Mouse (Mus musculus): ENCODE results near the gene Gucd1. TPM values are rescaled to one million over a fixed set of nuclear protein-coding genes. Genes with fewer than 3 reads are reported as not detected.
A peak's percentile ranks its signal among the peaks of the same experiment; 100 is the strongest.
"Not testable (repeated sequence)": the region's sequence is repeated elsewhere in the genome, so short reads cannot be mapped to it uniquely, and the experiment has no call there.

Gene Gucd1
- total RNA-seq, 2 experiments from 2014 or later, result 40.4 to 60.3 TPM

DNA sequence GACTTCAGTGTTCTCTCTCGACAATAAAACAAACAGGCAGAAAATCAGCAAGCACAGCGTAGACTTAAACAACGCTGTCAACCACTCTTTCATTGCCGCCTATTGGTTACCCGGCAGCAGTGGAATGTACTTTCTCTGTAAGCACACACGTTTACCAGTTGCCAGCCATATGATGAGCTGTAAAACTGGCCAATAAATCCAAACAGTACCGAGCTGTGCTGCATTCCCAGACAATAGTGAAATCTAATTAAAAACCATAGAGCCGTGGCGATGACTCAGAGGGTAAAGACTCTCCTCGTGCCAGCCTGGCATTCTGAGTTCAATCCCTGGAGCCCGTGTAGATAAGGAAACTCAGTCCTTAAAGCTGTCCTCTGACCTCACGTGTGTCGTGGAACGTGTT is 30.7 kb upstream of the Gucd1 start:
- intact Hi-C loops (cut with DNase I; ENCODE audit: low total_unique reads), result no loop called here
- DNase-seq, result no peak

- intact Hi-C loops (cut with DNase I; ENCODE audit: low total_unique reads), result no loop called here
- no peak for DNase-seq
Observed at GRCm38 (mm10) chr10:75547901-75548300, 30.1 kb upstream of the Gucd1 start.

GRCm38 (mm10) chr10:75536123-75536522 is 18.4 kb upstream of the Gucd1 start:
- intact Hi-C loops (cut with DNase I; ENCODE audit: low total_unique reads), result no loop called here
- no peak for DNase-seq

DNA sequence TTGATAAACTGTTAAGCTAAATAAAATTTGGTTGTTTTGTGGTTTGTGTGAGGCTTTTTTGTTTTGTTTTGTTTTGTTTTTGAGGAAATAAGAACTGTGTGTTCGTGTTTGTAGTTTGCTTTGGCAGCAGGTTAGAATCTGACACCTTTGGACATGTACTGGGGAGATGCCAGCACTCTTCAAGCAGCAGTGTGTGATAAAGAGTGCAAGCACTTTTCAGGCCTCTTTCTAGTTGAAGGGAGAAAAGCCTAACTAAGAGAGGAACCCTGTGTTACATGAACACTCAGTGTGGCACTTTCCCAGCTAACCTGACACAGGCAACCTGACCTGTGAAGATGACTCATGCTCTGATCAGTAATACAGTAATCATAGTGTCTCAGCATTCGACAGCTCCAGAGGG is 17.7 kb upstream of the Gucd1 start:
- intact Hi-C loops (cut with DNase I; ENCODE audit: low total_unique reads), result no loop called here
- DNase-seq, result no peak

DNA sequence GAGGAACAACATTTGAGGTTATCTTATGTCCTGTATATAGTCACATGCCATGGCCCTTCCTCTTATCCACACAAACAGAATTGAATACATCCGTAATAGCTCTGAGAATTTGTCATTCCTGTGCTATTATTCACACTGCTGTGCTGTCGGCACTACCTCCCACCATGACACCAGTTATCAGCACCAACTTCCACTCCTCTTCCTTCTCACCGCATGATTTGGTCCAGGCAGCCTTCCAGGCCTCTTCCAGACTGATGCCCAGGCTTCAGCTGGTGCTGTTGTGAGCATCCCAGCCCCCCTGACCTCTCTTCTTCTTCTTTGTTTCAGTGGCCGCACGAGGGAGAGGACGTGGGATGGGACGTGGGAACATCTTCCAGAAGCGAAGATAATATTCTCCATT is 17.2 kb upstream of the Gucd1 start:
- DNase-seq, result no peak
- intact Hi-C loops (cut with DNase I; ENCODE audit: low total_unique reads), result no loop called here

GRCm38 (mm10) chr10:75534216-75534615 is 16.4 kb upstream of the Gucd1 start:
- DNase-seq, result no peak
- intact Hi-C loops (cut with DNase I; ENCODE audit: low total_unique reads), result no loop called here

GRCm38 (mm10) chr10:75531532-75532090 is 13.8 kb upstream of the Gucd1 start:
- no peak for DNase-seq
- intact Hi-C loops (cut with DNase I; ENCODE audit: low total_unique reads), result no loop called here

DNA sequence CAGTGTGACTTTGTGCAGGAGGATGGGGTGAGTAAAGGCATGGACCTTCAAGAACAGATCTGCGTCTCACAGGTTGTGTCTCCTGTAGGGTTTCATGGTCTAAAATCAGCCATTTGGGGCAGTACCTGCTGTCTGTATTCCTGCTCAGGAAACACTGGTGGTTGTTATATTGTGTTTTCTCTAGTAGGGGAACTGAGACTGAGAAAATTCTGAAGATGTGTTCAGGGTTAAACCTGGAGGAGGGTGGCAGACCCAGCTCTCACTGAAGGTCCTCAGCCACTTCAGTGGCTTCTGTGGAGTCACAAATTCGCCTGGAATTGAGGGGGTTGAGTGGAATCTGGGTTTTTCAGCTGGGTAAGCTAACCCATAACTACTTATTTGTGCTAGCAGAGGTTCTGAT is 12.6 kb upstream of the Gucd1 start:
- no peak for DNase-seq
- intact Hi-C loops (cut with DNase I; ENCODE audit: low total_unique reads), result no loop called here

GRCm38 (mm10) chr10:75525450-75525849 is 7.7 kb upstream of the Gucd1 start:
- intact Hi-C loops (cut with DNase I; ENCODE audit: low total_unique reads); DNase-seq: not testable (repeated sequence)

DNA sequence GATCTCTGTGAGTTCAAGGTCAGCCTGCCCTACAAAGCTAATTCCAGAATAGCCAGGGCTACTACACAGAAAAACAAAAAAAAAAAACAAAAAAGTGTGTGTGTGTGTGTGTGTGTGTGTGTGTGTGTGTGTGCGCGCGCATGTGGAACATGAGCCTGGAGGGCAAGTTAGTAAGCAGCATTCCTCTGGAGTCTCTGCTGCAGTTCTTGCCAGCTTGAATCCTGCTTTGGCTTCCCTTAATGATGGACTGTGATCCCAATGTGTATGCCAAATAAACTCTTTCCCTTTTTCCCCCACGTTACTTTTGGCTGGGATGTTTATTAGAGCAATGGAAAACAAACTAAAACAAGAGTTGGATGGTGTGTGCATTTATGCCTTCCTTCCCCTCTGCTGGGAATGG is 3.9 kb upstream of the Gucd1 start:
- no peak for DNase-seq
- intact Hi-C loops (cut with DNase I; ENCODE audit: low total_unique reads), result no loop called here

DNA sequence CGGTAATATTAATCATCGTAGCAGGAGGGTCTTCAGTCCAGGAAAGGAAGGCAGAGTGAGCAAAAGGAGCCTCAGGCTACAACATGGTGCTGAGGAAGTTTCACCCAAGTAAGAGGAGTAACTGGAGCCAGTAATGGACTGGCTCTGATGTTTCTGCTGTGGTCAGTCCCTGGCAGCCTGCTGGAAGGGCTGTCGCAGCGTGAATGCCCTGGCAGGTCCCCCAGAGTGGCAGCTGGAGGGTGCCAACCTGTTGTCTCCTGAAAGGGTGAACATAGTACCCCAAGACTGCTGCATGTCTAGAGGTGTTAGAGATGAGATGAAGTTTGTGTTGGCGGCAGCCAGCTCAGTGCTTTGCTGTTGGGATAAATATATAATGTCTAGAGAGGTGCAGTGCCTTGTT is 2.8 kb upstream of the Gucd1 start:
- intact Hi-C loops (cut with DNase I; ENCODE audit: low total_unique reads), result no loop called here
- DNase-seq, result peak; percentile 52

DNA sequence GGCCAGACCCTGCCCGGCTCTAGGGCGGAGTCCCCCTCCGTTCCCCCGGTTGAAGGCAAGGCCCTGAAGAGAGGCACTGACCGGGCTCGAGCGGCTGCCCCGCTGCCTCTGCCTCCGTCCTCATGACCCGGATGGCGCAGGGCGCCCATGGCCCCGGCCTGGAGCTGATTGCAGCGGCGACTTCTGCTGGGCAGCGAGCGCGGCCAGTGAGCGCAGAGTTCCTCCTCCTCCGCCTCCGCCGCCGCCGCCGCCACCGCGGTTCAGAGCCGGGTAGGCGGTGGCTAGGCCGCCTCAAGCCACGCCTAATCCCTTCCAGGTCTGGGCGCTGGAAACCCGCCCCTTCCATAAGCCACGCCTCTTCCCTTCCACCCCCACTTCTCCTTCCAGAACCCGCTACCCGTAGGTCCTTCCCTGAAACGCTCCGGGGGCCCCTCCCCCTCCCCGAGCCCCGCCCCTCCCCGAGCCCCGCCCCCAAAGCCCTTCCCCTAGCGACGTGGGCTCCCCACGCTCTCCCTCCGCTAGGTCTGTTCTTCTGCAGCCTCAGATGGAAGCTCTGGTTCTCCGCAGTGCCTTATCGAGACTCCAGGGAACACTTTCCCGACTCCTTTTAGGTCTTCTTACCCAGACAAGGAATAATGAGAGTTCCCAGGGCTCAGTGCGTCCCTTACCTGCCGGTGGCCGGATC is 557 bp downstream of the Gucd1 start, which contains the start of gene Snrpd3:
TSS of gene Snrpd3 (plus strand) at position 479 of the 685 bp plus-strand sequence.
- intact Hi-C loops (cut with DNase I; ENCODE audit: low total_unique reads), result no loop called here
- peak; percentile 95 for DNase-seq

DNA sequence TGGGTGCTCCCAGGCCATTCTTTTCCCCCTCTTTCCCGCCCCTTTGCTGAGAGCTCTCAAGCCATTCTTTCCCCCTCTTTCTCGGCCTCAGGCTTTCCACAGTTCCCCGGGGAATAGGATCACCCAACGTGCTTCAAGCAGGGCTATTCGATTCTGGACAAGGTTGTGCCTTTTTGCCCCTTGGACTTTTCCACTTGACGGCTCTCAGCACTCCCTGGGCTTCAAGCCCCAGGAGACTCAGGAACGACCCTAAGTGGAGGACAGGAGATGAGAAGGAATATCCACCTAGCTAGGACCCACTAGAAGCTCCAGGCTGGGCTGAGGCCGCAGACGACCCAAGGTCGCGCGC is 1.1 kb downstream of the Gucd1 start:
- DNase-seq, result peak; percentile 15
- intact Hi-C loops (cut with DNase I; ENCODE audit: low total_unique reads), result no loop called here

- intact Hi-C loops (cut with DNase I; ENCODE audit: low total_unique reads), result no loop called here
- no peak for DNase-seq
Observed at GRCm38 (mm10) chr10:75516038-75516723, 1.6 kb downstream of the Gucd1 start.

GRCm38 (mm10) chr10:75515216-75516037 is 2.3 kb downstream of the Gucd1 start:
- intact Hi-C loops (cut with DNase I; ENCODE audit: low total_unique reads), result no loop called here
- DNase-seq, result no peak

- intact Hi-C loops (cut with DNase I; ENCODE audit: low total_unique reads), result no loop called here
- DNase-seq, result no peak
Observed at GRCm38 (mm10) chr10:75514361-75514760, 3.4 kb downstream of the Gucd1 start.

- no peak for DNase-seq
- intact Hi-C loops (cut with DNase I; ENCODE audit: low total_unique reads), result no loop called here
Observed at GRCm38 (mm10) chr10:75513306-75514067, 4.3 kb downstream of the Gucd1 start.

DNA sequence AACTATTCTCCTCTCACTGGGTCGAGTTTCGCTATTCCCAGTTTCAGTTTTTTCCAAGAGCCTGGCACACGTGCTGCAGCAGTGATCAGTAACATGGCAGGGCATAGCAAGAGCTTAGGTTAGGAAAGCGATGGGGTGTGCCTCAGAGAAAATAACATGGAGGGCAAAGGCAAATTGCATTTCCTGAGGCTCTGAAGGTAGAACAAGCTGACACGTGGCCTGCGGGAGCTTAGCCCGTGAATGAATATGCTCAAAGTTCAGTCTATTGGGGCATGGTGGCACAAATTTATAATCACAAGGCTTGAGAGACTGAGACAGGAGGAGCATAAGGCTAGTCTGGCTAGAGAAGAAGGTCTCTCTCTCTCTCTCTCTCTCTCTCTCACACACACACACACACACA is 5.0 kb downstream of the Gucd1 start:
- intact Hi-C loops (cut with DNase I; ENCODE audit: low total_unique reads), result no loop called here
- no peak for DNase-seq

GRCm38 (mm10) chr10:75511897-75512296 is 5.9 kb downstream of the Gucd1 start:
- intact Hi-C loops (cut with DNase I; ENCODE audit: low total_unique reads), result no loop called here
- no peak for DNase-seq

- no peak for DNase-seq
- intact Hi-C loops (cut with DNase I; ENCODE audit: low total_unique reads), result no loop called here
Observed at GRCm38 (mm10) chr10:75511060-75511459, 6.7 kb downstream of the Gucd1 start.

Measured in gastrocnemius, postnatal 14 days (tissue).